Mouse (Mus musculus): ENCODE results near the gene En1.
A peak's percentile ranks its signal among the peaks of the same experiment; 100 is the strongest.

The En1 gene

DNA sequence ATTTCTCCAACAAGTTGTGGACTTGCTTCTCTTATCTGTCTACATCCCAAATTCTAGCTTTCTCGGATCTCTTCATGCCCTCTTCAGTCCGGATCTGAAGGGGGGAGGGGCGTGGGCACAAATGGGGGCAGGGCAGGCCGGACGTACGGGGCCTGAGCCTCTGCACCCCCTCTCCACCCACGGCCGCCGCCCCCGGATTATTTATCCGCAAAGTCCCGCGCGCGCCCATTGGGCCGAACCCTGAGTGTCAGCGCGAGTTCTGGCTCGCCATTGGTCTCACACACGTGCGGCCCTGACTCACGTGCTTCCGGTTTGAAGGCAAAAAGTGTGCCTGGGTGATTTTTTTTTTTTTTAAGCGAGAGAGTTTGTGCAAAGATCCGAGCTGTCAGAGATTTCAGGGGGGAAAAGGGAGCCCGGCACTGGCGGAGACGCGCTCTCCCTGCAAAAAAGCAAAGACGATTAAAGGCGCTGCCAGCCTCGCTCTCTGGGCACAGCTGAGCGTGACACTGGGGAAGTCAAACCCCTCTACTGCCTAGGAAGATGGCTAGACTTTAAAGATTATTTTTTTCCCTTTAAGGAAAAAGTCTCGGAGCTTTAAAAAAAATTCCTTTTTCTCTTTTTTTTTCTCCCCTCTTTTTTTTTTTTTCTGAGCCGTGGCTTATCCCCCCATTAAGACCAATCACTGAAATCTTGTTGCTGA, at the start of gene En1:
Gene En1, plus strand, starts transcription at position 388 of the 700 bp plus-strand sequence.
- no peak for DNase-seq (ENCODE audit: low spot score)

DNA sequence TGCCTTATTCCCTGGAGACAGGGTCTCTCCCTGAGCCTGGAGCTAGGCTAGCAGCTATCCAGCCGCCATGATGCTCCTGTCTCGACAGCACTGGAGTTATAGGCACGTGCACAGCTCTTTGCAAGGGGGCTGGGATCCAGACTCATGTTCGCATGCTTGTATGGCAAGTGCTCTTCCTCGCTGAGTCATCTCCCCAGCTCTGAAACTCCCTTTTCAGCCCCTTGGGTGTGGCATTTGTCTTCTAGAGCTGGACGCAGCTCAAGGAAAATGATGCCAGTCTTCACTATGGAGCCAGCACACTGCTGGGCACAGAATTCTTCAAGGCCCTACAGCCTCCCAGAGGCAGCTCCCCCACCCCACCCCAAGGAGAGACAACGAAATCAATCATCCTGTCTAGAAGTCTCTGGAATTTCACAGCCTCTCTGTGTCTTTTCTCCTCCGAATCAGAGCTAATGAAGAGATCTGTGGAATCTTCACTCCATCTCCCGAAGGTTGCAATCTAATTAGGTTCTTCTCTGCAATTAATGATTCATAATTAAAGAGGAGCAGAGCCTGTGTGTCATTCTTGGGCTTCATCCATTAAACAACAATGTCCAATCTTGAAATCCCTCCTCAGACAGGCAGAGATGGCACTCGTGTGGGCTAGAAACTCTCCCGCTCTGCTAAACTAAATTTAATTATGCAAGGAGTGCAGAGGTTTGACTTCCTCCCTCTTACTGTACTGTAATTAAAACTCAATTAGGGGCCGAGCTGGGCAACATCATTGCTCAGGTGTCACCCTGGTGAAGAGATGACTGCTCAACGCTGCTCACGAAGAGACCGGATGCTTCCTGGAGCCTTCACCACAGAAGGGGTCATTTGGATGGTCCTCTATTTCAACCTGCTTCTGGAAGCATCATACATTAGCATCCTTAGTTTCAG, 45.0 kb upstream of the En1 start:
- no peak for DNase-seq (ENCODE audit: low spot score)

DNA sequence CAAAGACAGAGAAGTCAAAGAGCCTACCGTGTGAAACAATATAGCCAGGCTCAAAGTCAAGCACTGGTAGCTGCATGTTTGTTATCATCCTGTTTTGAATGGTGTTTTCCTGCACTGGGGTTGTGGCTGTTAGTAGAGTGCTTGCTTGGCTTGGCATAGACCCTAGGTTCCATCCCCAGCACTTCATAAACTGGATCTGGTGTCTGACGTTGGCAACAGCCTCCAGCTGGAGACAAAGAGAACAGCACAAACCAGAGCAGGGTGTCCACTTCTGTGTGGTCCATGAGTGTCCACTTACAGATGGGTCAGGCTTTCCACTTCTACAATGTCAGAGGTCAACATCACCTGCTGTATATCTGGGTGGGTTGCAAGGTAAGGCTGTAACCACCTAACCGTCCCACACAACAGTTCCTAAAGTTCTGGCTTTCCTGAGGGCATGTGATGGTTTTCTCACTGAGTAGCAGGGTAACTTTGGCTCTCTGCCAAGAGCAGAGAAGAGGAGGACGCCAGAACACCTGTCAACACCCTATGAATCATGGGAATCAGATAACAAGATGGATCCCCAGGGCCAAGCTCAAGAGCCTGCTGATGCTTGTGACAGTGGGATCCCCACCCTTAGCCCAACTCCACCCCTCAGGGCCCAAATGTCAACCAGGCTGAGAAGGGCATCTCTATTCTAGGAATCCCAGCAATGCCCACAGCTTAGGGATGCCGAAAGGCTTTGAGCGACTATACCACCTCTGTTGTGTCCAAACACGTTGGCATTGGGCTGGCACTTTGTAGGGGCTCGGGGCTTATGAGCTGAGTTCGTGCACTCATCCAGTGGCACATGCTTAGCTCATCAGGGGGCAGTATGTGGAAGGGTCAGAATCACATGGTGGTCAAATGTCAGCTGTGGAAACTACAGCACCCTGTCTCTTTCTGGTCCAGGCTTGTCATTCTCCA, 43.6 kb upstream of the En1 start:
- no peak for DNase-seq (ENCODE audit: low spot score)

DNA sequence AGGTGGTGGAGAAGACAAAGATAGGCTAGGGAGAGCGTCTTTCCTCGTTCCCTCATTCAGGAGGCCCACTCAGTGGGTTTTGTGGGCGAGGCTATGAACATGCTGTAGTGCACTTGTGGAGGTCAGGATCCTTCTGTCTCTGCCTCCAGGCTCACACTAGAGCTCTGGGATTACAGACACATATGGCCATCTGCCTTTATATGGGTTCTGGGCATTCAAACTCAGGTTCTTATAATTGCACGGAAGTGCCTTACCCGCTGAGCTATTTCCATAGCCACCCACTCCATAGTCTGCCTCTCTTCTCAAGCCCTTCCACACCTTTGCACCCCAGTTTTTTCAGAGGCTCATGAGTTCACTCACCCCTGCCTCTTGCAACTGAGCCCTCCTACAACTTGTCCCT, 42.3 kb upstream of the En1 start:
- DNase-seq (ENCODE audit: low spot score) = no peak

DNA sequence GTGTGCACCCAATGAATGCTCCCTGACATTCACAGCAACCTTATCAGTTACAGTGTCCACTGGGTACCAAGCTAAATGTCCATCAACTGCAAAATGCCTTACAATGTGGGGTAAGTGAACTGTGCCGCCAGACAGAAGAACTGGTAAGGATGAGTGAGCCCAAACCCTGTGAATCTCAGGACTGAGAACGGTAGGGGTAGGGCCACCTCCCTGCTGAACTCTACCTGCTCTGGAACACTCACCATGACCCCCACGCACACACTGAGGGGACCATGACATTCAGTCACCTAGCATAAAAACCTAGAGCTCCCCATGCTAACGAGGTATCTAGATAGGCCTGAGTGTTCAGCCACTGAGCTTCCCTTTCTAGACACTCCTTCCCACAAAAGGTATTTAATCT, 20.9 kb upstream of the En1 start:
- no peak for DNase-seq (ENCODE audit: low spot score)

DNA sequence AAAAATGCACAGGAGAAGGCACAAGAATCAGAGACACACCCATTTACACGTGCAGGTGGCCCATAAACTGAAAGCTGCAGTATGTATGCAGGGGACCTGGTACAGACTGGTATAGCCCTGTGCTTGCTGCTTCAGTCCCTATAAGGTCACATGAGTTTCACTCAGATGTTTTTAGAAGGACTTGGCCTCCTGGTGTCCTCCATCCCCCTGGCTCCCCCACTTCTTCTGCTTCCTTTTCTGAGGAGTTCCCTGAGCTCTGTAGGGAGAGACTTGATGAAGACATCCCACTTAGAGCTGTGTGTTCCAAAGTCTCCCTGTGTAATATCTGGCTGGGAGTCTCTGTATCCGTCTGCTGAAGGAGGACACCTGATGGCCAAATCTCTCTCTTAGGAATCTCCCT, 16.7 kb upstream of the En1 start:
- no peak for DNase-seq (ENCODE audit: low spot score)

DNA sequence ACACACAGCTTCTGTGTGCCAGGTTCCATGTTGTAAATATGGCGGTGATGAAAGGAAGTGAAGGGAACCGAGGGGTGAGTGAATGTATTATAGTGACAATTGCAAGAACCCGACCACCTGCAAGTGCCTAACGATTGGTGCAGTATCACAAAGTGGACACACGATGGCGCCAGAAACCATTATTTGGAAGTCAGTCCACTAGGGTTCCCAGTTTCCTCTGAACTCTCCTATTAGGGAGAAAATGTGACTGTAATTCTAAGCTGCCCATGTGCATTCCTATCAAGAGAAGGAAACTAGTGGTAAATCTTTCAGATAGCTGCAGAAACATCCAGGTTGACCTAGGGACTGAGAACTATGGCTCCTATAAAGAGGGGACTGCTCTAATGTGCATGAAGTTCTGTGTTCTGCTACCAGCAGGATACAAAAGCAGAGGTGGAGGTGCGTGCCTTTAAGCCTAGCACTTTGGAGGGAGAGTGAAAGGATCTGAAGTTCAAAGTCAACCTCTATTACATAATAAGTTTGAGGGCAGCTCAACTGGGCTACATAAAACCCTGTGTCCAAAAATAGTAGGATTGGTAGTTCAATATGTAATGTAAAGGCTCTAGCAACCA, 15.6 kb upstream of the En1 start:
- peak; percentile 25 for DNase-seq (ENCODE audit: low spot score)

DNA sequence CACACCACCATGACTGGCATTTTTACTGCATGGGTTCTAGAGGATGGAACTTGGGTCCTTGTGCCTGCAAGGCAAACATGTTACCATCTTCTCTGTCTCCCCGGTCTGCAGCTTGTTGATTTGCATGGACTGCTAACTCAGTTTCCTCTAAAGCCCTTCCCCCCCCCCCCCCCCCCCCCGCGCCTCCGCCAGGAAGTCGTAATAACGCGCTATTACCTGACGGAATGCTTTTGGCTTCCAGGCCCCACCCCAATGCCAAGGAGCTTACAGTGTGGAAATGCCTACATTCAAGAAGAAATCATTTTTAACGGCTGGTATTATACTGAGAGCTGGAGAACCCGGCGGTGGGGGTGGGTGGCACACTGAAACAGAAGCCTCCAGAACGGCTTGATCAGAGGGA, 14.8 kb upstream of the En1 start:
- DNase-seq (ENCODE audit: low spot score) = no peak

DNA sequence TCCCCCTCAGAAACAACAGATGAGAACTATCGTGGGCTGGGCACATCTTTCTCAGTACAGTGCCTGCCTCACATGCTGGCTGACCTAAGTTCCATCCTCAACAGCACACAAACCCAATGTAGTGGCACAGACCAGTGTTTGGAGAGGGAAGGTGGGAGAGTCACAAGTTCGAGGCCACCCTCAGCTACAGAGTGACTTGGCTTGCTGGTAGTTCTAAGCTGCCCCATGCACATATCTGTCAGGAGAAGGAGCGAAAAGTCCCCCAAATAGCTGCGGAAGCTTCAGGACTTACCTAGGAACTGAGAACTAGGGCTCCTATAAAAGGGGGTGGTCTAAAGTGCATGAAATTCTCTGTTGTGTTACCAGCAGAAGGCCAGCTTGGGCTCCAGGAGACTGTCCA, 14.3 kb upstream of the En1 start:
- no peak for DNase-seq (ENCODE audit: low spot score)

DNA sequence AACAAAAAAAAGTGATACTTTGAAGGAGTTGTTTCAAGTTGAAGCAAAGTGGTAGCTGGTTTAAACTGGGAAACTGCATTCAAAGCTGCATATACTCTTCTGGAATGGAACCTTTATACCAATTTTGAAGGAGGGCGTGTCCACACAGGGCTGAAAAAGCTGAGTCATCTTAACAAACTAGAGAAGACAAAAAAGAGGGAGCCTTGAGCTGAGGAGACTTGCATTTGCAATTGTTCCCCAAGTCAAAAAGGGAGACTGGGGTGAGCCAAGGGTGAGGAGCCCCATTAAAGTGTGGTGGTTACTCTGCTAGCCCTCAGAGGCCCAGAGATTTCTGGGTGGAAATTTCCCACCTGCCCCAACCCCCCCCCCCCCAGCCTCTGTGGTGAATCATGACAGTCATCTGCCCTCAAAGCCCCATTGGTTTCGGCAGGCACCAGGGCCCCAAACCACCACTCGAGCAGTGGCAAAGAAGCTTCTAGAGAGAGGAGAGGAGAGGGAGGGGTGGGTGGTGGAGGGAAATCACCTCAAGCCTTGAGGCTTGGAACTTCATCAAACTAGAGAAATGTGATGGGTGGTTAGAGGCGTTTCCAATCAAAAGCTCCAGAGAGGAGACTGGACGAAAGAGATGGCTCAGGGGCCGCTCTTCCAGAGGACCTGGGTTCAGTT, 13.7 kb upstream of the En1 start:
- no peak for DNase-seq (ENCODE audit: low spot score)

DNA sequence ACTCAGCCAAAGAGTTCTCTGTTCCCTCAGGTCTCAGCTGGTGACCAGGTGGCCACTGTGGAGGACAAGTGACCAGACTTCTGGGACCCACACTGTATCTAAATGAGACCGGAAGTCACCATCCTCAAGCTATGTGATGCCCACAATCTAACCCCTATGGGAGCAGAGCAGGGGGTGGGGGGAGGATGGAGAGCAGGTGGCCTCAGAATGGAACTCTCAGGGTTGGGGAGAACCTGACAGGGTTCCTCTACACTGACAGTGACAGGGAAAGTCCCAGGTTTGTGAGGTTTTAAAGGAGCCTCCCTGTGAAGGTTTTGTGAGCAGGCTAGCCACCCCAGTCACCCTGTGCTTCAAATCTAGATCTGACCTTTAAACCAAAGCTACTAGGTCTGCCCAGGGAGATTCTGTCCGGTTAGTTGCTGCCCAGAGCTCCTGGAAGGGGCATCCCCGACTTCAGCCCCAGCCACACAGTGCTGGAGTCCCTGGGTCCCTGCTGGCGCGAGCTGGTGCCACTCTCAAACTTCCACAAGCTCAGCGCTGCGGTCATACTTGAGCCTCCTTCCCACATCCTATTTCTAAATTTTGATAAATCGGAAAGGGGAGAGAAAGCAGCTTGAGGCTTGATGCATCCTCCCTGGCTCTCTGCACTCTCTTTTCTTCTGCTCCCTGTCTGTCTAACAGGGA, 8.8 kb upstream of the En1 start:
- no peak for DNase-seq (ENCODE audit: low spot score)

DNA sequence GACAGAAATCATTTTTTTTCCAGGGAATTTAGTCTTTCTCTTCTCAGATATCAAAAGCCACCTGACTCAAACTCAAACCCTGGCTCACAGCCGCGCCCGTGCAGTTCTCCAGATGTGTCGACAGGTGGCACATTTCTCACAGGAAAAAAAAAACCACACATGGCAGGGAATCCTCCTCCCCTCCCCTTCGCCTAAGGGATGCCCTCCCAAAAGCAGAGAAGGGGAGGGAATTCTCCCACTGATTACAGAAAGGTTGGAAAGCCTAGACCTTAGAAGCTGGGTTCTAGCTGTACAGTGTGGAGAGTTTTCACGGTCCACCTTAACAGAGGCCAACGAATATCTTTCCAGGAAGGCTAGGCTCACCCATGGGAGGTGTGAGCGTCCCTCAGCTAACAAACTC, 7.6 kb upstream of the En1 start:
- DNase-seq (ENCODE audit: low spot score) = no peak

DNA sequence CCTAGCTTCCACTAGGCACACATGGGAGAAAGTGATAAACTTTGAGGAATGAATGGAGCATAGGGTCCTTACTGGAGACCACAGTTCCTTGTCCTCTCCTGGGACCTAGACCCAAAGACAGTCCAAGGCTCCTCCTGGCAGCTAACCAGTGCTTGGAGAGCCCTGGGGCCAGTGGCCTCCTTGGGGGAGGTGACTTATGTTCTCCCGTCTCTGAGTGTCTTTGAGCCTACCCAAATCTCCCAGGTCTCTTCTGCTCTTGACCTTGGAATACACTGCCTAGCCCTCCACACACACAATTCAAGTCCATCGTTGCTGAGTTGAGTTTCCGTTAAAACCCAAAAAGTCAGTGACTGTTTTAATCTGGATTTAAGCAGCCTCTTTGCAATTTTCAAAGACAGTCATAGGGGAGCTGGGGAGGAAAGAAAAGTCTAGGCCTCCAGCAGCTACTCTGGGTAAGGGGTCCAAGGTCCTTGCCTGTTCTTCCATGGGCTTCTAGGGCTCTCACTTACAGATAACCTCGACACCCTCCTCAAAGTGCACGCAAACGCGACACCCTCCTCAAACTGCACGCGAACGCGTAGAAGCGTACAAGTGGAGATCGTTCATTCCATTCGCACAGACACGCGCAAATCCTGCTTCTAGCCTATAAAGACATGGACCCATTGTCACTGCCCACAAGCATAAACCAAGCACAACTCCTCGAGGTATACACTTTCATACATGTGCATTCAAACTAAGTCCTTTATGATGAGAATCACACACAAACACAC, 6.6 kb upstream of the En1 start:
- DNase-seq (ENCODE audit: low spot score) = no peak

DNA sequence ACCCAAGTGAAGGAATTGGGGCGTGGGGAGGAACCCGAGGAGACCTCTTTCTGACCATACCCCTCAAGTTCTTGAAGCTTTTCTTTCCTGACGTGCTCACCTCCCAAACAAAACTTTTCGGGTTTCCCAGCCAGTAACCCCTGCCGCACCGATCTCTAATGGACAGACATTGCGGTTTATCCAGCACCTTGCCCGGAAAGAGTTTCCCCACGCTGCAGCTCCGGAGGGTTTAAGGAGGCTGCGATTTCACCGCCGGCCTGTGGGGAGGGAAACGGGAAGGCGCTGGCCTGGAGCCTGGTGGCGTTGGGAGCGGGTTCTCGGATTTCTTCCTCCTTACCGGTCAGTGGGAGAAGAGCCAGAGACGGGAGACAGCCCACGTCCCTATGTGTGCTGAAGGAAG, 5.9 kb upstream of the En1 start:
- no peak for DNase-seq (ENCODE audit: low spot score)

DNA sequence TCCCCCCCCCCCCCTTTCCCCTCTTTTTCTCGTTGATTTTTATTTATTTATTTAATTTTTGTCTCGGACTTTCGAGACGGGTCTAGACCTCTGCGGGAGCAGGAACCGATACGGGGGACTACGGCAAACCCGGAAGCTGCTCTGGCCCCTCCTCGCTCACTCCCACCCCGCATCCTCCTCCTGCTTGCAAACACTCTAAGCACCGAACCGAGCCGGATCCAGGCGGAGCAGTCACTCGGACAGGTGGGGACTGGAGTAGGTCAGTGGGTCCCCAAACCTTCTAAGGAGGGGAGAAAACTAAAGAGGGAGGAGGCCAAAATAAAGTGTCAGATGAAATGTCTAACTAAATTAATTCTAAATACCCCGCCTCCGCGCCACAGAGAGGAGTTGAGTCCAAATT, 5.4 kb upstream of the En1 start:
- no peak for DNase-seq (ENCODE audit: low spot score)

DNA sequence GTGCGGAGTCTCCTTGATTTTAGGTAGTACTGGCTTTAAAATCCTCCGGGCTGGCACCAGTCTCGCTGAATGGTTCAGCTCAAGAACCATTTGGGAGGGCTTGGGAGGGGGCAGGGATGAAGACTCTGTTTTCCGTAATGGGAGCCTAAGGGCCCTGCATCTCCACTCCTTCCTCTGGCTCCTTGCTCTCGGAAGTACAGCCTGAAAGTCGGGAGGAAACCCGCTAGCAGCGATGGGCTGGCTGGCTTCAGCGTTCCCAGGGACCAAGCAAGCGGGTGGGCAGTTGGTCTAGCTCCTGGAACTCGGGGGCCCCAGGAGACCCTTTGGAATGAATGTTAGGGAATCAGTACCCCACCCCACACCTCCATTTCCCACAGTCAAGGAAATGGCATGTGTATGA, 4.9 kb upstream of the En1 start:
- no peak for DNase-seq (ENCODE audit: low spot score)

DNA sequence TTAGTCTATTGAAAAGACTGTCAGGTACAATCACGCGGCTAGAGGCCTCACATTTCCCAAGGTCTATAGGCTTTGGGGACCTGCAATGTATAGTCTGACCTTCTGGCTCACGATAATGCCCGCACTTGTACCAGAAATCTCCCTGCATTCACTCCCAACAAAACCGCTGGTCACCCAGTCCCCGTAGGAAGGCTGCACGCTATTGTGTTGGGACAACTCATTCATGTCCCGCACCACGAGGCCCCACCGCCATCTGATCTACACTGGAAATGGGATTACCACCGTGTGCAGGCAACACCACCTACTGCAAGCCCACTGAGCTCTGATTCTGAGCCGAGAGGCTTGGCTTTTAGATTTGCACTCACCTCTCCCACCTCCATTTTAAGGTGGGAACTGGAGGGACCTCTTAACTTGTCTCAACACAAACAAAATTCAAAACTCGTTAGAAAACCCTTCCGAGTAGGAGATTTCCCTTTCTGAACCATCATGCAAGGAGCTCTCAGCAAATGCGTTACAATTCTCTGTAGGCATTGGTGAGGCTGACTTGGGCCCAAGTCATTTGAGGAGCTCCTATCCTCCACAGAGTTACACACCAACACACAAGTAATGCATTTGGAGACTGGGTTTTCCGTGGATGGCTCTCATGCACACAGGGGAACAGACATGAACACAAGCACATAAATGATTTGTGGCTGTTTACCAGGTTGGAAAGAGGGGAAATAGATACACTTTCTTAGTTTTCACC, 3.9 kb upstream of the En1 start:
- DNase-seq (ENCODE audit: low spot score) = no peak

DNA sequence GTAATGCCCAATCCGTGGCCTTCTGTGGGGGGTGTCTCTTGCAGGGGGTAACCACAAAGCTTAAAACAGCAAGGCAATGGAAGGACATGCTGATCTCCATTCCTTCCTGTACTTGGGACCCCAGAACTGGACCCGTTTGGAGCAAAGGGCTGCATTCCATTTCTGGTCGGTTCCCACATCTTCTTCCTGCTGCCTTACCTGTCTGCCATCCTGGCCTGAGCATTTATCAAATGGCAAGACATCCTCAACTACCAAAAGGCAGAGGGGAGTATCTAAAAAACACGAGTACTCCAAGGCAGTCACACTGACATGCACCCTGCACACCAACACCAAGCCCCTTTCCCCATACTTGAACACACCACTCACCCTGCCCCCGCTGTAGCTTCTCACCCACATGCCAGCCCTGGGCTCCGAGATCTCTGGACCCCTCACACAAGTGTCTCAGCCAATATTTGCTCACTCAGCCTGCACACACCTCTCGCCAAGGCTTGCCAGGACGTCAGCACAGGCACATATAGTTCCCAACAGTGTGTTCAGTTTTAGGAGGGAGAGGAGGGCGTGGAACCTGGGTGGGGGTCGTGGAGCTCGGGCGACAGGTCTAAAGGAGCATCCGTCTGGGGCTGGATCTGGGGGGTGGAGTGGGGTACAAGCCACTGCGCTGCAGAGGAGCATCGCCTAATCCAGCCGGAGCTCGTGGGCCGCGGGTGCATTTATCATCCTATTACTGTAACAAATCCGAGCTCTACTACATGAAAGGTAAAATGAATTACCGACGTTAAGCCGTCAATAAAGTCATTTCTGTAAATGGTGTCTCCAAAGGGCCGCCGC, 2.7 kb upstream of the En1 start:
- no peak for DNase-seq (ENCODE audit: low spot score)

DNA sequence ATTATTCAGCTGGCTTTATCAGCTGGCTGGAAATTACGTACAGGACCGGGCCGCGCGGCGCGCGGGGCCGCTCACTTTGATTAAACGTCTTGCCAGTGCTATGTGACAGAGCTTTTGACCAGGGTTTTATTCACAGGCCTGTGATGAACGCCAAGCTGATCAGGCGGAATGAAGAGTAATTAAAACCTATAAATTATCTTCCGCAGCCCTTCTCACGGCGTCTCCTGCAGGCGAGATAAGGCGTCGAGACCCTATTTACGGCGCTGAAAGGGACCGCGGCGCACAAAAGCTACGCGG, 2.1 kb upstream of the En1 start:
- no peak for DNase-seq (ENCODE audit: low spot score)

Data from c-Kit-positive CD71-positive TER-119-positive erythroid progenitor cells, embryonic 14.5 days (primary cell).